Mouse (Mus musculus) megakaryocyte, embryonic 14.5 days (primary cell): ENCODE measurements around the gene Fam187a. TPM values are rescaled to one million over a fixed set of nuclear protein-coding genes. Genes with fewer than 3 reads are reported as not detected.
A peak's percentile ranks its signal among the peaks of the same experiment; 100 is the strongest.

Experiments
- H3K27me3 ChIP-seq: replicated peaks from 2 replicates; pipeline ENCODE3; 2012; ENCODE audit warnings: inconsistent platforms
- H3K36me3 ChIP-seq: replicated peaks from 2 replicates; pipeline ENCODE3; 2012; ENCODE audit warnings: low read length, inconsistent platforms, mixed read lengths
- H3K4me1 ChIP-seq: 2 replicates; pipeline ENCODE4 v1.6.1; 2012; ENCODE audit warnings: inconsistent platforms
- H3K4me3 ChIP-seq: replicated peaks from 2 replicates; pipeline ENCODE3; 2012; ENCODE audit warnings: moderate library complexity, mild to moderate bottlenecking, inconsistent platforms
- H3K9me3 ChIP-seq: 2 replicates; pipeline ENCODE4 v1.6.1; 2012; ENCODE audit warnings: inconsistent platforms
- FLI1 ChIP-seq: IDR thresholded peaks from 2 replicates; pipeline ENCODE4 v1.6.1; 2012; ENCODE audit warnings: low read length, inconsistent platforms, mixed read lengths
- GATA1 ChIP-seq: IDR thresholded peaks from 3 replicates; pipeline ENCODE4 v1.6.1; 2012; ENCODE audit warnings: mixed read lengths, low read length, inconsistent platforms, borderline replicate concordance
- polyA plus RNA-seq: library from polyadenylated mRNA; stranded (reverse); fragments of >175 nt; gene quantifications from 2 replicates; pipeline ENCODE4 v1.2.3, GENCODE M21; 2012; ENCODE audit warnings: low replicate concordance; ENCODE audit not compliant: insufficient read depth

Fam187a gene
- polyA plus RNA-seq, 1 experiment = not detected

DNA sequence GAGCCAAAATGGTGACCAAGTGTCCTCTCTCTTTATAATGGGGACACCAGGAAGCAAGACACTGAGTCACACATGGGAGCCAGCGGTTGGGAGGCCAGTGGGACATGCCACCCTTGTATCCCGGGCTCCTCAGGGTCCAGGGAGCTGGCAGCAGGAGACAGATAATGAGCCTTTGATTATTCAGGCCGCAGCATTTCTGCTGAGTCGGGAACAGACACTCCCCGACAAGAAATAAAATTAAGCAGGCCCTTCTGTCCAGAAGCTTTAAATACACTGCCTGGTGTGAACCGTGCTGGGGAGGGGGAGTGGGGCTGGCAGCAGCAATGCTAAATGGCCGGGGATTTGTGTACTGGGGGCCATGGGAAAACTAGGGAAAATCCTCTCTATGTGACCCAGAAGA is 26.4 kb downstream of the Fam187a start:
- H3K4me1 ChIP-seq = no peaks in the 10 kb centered on the region
- H3K4me3 ChIP-seq = no peak overlapping the region
- TF ChIP-seq FLI1 = no peak
- TF ChIP-seq GATA1 = no peak
- H3K27me3 ChIP-seq = no peaks in the 10 kb centered on the region
- H3K9me3 ChIP-seq = no peaks in the 10 kb centered on the region
- peaks cover 99% of the 10 kb centered on the region for H3K36me3 ChIP-seq

DNA sequence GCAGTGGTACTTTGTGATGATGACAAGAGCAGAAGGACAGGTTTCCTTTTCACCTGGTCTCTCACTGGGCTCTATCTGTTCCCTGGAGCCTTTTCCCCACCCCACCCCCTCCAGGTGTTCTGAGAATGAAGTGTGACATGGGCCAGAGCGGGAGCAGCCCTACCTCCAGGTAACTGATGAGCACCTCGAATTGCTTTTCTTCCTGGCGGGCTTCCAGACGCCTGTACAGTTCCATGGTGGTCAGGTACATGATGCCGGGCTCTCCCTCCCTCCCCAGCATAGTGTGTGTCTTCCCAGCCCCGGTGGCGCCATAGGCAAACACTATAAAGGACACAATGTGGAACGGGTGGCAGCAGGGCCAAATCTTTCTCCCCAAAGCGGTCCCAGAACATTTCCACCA is 30.4 kb downstream of the Fam187a start:
- H3K36me3 ChIP-seq = peaks cover 62% of the 10 kb centered on the region
- no peak for TF ChIP-seq GATA1
- no peak for TF ChIP-seq FLI1

DNA sequence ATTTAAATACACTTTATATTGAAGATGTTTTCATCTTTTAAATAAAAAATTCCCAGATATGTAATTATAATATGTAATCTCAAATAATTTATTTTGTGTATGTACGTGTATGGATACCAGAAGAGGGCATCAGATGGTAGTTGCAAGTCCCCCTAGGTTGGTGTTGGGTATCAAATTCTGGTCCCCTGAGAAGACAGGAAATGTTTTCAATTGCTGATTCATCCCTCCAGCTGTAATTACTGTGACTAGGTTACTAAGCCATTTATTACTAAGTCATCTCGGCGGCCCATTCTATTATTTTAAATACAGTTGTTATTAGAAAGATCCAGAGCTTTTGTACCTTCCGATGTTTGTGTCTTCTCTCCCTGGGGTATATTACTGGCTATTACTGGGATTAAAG is 33.1 kb downstream of the Fam187a start:
- peaks cover 44% of the 10 kb centered on the region for H3K4me1 ChIP-seq
- no peak for TF ChIP-seq FLI1
- no peak for TF ChIP-seq GATA1
- no peaks in the 10 kb centered on the region for H3K9me3 ChIP-seq
- no peaks in the 10 kb centered on the region for H3K27me3 ChIP-seq
- peaks cover 52% of the 10 kb centered on the region for H3K36me3 ChIP-seq
- H3K4me3 ChIP-seq = no peak overlapping the region

More for the DNA sequence above, 30.4 kb downstream of the Fam187a start:
- peaks cover 17% of the 10 kb centered on the region for H3K4me1 ChIP-seq
- H3K9me3 ChIP-seq = no peaks in the 10 kb centered on the region
- H3K4me3 ChIP-seq = no peak overlapping the region
- H3K27me3 ChIP-seq = no peaks in the 10 kb centered on the region

DNA sequence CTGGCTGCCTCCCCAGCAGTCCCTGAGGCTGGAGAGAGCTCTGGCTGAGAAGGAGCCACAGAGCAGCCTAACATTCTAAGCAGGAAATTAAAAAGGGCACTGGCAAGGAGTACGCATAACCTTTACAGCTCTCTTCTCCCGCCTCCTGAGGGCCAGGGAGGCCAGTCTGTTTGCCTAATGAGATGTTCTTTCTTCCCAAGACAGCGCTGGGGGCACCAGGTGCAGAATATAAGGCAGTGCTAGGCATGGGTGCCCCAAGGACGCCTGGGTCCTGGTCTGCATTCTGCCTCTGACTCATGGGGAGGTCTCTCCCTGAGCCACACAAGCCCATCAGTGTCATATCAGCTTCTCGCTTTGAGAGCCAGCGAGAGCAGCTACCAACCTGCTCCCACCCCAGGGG is 36.5 kb downstream of the Fam187a start:
- H3K9me3 ChIP-seq = no peaks in the 10 kb centered on the region
- TF ChIP-seq FLI1 (no peak), GATA1 (no peak)
- H3K4me3 ChIP-seq = no peak overlapping the region
- H3K4me1 ChIP-seq = peaks cover 53% of the 10 kb centered on the region
- peaks cover 18% of the 10 kb centered on the region for H3K36me3 ChIP-seq
- no peaks in the 10 kb centered on the region for H3K27me3 ChIP-seq

DNA sequence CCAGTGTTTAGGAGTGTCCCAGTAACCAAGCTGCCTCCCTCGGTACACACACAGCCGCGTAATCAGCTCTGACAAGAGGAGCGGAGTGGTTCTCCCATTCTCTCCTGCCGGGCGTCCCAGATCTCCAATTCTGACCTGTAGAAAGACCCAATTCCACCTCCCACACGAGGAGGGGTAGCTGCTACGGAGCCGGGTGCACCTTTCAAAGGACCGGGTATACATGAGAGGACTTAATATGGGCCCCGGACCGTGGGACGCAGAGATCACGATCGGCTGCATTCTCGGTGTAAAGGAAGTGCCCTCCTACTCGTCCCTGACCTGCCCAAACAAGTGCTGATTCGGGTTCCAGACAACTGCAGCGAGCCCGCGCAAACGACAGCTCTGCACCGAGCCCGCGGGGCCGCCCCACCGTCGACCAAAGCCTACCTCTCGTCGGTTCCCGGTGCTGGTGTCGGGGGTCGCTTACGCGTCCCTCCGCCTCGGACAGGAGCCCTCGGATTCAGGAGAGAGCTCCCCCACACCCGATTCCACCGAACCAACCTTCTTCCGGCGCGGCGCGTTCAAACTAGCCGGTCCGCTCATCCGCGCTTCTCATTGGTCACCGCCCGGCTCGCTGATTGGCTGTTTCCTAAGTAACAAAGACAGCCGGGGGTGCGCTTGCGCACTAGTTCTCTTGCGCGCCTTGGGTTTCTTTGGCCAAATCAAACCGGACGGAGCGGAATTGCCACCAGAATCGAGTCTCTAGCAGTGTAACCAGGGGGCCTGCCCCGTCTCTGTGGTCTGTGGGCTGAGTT is 39.8 kb downstream of the Fam187a start, which contains the start of gene Kif18b:
Gene Kif18b (minus strand): TSS at position 568 of the 794 bp plus-strand sequence.
- H3K27me3 ChIP-seq = peaks cover 4% of the 10 kb centered on the region
- peak; percentile 74; the same call in 1 of the 2 replicates for TF ChIP-seq FLI1
- TF ChIP-seq GATA1 = no peak
- H3K9me3 ChIP-seq = no peaks in the 10 kb centered on the region
- H3K4me3 ChIP-seq = peak within 1 kb of the TSS; percentile 98
- H3K36me3 ChIP-seq = peaks cover 16% of the 10 kb centered on the region
- H3K4me1 ChIP-seq = peaks cover 41% of the 10 kb centered on the region

DNA sequence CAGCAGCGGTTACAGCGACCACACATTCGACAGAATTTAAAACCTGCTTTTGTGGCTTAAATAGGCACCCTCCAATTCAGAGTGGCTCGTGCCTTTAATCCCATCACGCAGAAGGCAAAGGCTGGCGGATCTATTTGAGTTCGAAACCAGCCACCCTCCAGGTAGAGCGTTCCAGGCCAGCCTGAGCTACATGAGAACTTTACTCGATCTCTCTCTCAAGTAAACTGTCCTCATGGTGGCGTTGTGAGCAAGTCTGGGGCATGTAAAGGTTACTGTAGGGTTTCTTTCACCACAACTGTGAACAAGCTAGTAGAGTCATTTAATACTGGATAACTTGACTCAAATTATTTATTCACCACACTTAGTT is 40.4 kb downstream of the Fam187a start:
- TF ChIP-seq FLI1 (no peak), GATA1 (no peak)
- peak overlapping the region; percentile 98 for H3K4me3 ChIP-seq
- peaks cover 4% of the 10 kb centered on the region for H3K27me3 ChIP-seq
- peaks cover 16% of the 10 kb centered on the region for H3K36me3 ChIP-seq
- H3K4me1 ChIP-seq = peaks cover 38% of the 10 kb centered on the region
- H3K9me3 ChIP-seq = no peaks in the 10 kb centered on the region

DNA sequence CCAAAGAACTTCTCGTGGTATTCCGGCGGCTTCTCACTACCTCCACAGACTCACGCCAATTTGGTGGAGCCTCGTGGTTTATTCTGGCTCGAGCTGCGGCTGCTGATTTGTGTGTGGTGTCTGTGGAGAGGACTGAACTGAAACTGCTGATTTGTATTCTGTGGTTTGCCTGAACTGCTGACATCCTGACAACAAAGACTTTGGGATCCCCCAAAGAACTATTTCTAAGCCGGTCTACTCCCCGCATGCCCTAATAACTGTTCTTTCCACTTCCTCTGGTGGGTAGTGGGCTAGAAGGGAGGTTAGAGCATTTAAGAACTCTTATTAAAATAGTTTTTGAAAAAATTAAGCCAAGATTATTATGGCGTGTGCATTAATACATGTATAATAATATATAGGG is 45.7 kb downstream of the Fam187a start:
- H3K4me3 ChIP-seq = peak overlapping the region; percentile 59
- H3K4me1 ChIP-seq = peaks cover 38% of the 10 kb centered on the region
- no peak for TF ChIP-seq FLI1
- TF ChIP-seq GATA1 = no peak
- peaks cover 4% of the 10 kb centered on the region; the same call in 1 of the 2 replicates for H3K9me3 ChIP-seq
- peaks cover 38% of the 10 kb centered on the region for H3K27me3 ChIP-seq
- no peaks in the 10 kb centered on the region for H3K36me3 ChIP-seq

DNA sequence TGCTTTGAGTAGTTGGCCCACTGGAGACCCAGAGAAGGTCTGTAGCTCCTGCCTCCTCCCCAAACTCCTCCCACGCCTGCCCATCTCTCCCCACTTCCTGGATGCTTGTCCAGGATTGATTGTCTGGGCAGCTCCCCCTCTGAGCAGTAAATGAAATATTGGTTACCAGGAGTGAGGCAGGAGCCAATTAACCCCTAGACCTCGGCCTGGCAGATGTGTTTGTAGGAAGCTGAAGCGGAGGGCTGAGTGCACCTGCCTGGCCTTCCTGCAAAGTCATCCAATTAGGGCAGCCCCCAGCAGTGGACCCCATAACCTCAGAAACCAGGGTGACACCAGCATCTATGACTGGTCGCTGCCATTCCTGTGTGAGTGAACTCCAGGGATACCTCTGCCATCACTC is 51.3 kb downstream of the Fam187a start:
- Histone ChIP-seq H3K27me3 (peaks cover 82% of the 10 kb centered on the region), H3K4me3 (no peak overlapping the region), H3K9me3 (peaks cover 4% of the 10 kb centered on the region; the same call in 1 of the 2 replicates), H3K4me1 (peaks cover 76% of the 10 kb centered on the region), H3K36me3 (no peaks in the 10 kb centered on the region)
- TF ChIP-seq GATA1 (no peak), FLI1 (no peak)

Other genes starting within 250 kb of the Fam187a start
- not detected in 2 replicates for gene Meioc, start 221.5 kb upstream of the Fam187a start, polyA plus RNA-seq
- 3.3 TPM in 1 of 2 replicates, not detected in the other for gene Ccdc43, start 187.4 kb upstream of the Fam187a start, polyA plus RNA-seq
- 0.78 TPM in 1 of 2 replicates, not detected in the other for gene Adam11, start 123.7 kb upstream of the Fam187a start, polyA plus RNA-seq
- not detected in 2 replicates for gene Gjc1, start 65.5 kb upstream of the Fam187a start, polyA plus RNA-seq
- gene Higd1b, start 49.3 kb upstream of the Fam187a start, polyA plus RNA-seq = not detected in 2 replicates
- 23.2 and 87.1 TPM in 2 replicates for gene Eftud2, start 4.2 kb upstream of the Fam187a start, polyA plus RNA-seq
- gene Ccdc103, start 4.0 kb upstream of the Fam187a start, polyA plus RNA-seq = not detected in 2 replicates
- gene Gfap, start 15.7 kb downstream of the Fam187a start, polyA plus RNA-seq = not detected in 2 replicates
- 11.5 and 18.4 TPM in 2 replicates for gene Kif18b, start 40.0 kb downstream of the Fam187a start, polyA plus RNA-seq
- gene C1ql1, start 61.5 kb downstream of the Fam187a start, polyA plus RNA-seq = not detected in 2 replicates
- 5.7 and 17.6 TPM in 2 replicates for gene Nmt1, start 143.0 kb downstream of the Fam187a start, polyA plus RNA-seq
- gene Dcakd, start 143.2 kb downstream of the Fam187a start, polyA plus RNA-seq = 56.4 and 77.6 TPM in 2 replicates
- gene Plcd3, start 216.5 kb downstream of the Fam187a start, polyA plus RNA-seq = 0.18 TPM in 1 of 2 replicates, not detected in the other
- gene Acbd4, start 216.5 kb downstream of the Fam187a start, polyA plus RNA-seq = 42.5 and 61.0 TPM in 2 replicates
- 24.4 and 98.1 TPM in 2 replicates for gene Hexim1, start 231.1 kb downstream of the Fam187a start, polyA plus RNA-seq
- gene Hexim2, start 247.3 kb downstream of the Fam187a start, polyA plus RNA-seq = 73.5 and 168 TPM in 2 replicates